Mouse (Mus musculus): ENCODE results near the gene Tm9sf3. TPM values are rescaled to one million over a fixed set of nuclear protein-coding genes. Genes with fewer than 3 reads are reported as not detected.

The Tm9sf3 gene
- polyA plus RNA-seq, 1 experiment = 49.5 TPM

DNA sequence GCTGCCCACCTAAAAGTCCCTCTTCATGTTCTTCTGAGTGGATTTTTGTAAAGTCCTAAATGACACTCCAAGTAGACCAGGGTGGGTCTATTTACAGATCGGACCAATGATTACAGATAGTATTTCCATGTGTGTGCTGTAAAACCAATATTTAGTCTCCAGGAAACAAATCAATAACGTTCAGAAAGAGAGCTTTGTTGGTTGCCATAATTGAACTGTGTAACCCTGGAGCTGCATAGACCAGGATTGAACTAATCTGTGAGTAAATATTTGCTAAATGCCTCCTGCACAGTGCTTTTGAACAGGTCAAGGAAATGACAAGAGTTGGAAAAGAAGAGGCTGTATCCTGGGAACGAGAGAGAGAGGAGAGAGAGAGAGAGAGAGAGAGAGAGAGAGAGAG, 11.8 kb upstream of the Tm9sf3 start:
- Histone ChIP-seq H3K79me3 (ENCODE audit: low read depth) (no peaks in the 10 kb centered on the region), H3K4me3 (ENCODE audit: insufficient read depth, poor library complexity, severe bottlenecking) (no peak overlapping the region), H3K79me2 (ENCODE audit: control insufficient read depth, insufficient read depth) (no peaks in the 10 kb centered on the region), H3ac (ENCODE audit: control insufficient read depth, insufficient read length, low read depth) (no peak overlapping the region), H3K36me3 (ENCODE audit: control insufficient read depth, insufficient read depth) (no peaks in the 10 kb centered on the region), H3K27me3 (ENCODE audit: control insufficient read depth, insufficient read depth, insufficient read length) (peaks cover 3% of the 10 kb centered on the region)
- TF ChIP-seq MYOG (IDR thresholded peaks at IDR 0.05; ENCODE audit: control insufficient read depth, extremely low read depth, insufficient read length) (no peak), MYOD1 (IDR thresholded peaks at IDR 0.05; ENCODE audit: control insufficient read depth, insufficient read length, low read depth) (no peak), MAX (IDR thresholded peaks at IDR 0.05) (no peak), CEBPB (IDR thresholded peaks at IDR 0.05; ENCODE audit: low read depth) (no peak), USF1 (IDR thresholded peaks at IDR 0.05; ENCODE audit: low read depth) (no peak), FOSL1 (IDR thresholded peaks at IDR 0.05; ENCODE audit: insufficient read depth, low read length, poor library complexity, severe bottlenecking) (no peak), CTCF (IDR thresholded peaks at IDR 0.05; ENCODE audit: control insufficient read depth, insufficient read depth, insufficient read length) (no peak)

DNA sequence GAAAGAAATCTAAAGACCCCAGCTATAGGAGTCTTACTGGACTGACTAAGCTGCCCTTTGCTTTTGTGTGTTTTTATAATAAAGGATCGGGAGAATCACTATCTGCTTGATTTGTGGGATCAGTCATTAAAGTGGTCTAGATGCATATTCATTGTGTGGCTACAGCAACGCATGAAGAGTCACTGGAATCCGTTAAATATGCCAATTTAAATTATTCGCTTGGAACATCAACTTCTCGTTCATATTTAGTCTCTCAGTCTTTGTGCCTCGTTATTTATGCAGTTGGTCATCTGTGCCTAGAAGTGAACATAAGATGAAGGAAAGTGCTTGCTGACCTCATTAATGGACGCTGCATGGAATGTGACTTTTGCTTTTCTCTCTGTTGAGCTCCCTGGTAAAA, 7.1 kb upstream of the Tm9sf3 start:
- TF ChIP-seq FOSL1 (IDR thresholded peaks at IDR 0.05; ENCODE audit: insufficient read depth, low read length, poor library complexity, severe bottlenecking) (no peak), MAX (IDR thresholded peaks at IDR 0.05) (no peak), USF1 (IDR thresholded peaks at IDR 0.05; ENCODE audit: low read depth) (no peak), MYOG (IDR thresholded peaks at IDR 0.05; ENCODE audit: control insufficient read depth, extremely low read depth, insufficient read length) (no peak), CEBPB (IDR thresholded peaks at IDR 0.05; ENCODE audit: low read depth) (no peak), CTCF (IDR thresholded peaks at IDR 0.05; ENCODE audit: control insufficient read depth, insufficient read depth, insufficient read length) (no peak), MYOD1 (IDR thresholded peaks at IDR 0.05; ENCODE audit: control insufficient read depth, insufficient read length, low read depth) (no peak)
- H3K79me3 ChIP-seq (ENCODE audit: low read depth) = no peaks in the 10 kb centered on the region
- no peaks in the 10 kb centered on the region for H3K36me3 ChIP-seq (ENCODE audit: control insufficient read depth, insufficient read depth)
- H3ac ChIP-seq (ENCODE audit: control insufficient read depth, insufficient read length, low read depth) = no peak overlapping the region
- H3K27me3 ChIP-seq (ENCODE audit: control insufficient read depth, insufficient read depth, insufficient read length) = peaks cover 1% of the 10 kb centered on the region
- no peaks in the 10 kb centered on the region for H3K79me2 ChIP-seq (ENCODE audit: control insufficient read depth, insufficient read depth)
- no peak overlapping the region for H3K4me3 ChIP-seq (ENCODE audit: insufficient read depth, poor library complexity, severe bottlenecking)

DNA sequence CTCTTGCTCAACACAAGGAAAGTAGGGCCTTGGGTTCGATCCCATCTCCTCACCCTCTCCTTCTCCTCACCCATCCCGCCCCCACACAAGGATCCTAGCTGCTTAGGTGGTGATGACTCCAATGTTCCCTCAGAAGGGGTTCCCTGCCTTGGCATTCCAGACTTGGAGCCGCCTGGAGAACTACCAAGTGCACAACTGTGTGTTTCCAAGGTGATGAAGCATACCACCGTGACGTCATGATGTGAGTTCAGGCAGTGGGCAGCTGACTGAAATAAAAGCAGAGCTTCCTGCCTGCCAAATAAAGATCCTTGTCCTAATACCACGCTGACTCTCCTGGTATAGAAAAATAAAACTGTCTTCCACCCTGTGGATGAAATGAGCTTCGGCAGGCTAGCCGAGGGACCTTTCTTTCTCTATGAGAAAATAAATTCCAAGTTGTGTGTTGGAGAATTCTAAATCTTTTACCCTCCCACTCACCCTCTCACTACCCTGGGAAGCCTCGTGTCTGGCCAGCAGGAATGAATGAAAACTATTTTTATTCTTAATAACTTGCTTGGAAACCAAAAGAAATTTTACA, 6.4 kb upstream of the Tm9sf3 start:
- TF ChIP-seq FOSL1 (IDR thresholded peaks at IDR 0.05; ENCODE audit: insufficient read depth, low read length, poor library complexity, severe bottlenecking) (no peak), MYOD1 (IDR thresholded peaks at IDR 0.05; ENCODE audit: control insufficient read depth, insufficient read length, low read depth) (peak; percentile 44), CEBPB (IDR thresholded peaks at IDR 0.05; ENCODE audit: low read depth) (no peak), MAX (IDR thresholded peaks at IDR 0.05) (no peak)
- Histone ChIP-seq H3K36me3 (ENCODE audit: control insufficient read depth, insufficient read depth) (no peaks in the 10 kb centered on the region), H3K79me2 (ENCODE audit: control insufficient read depth, insufficient read depth) (no peaks in the 10 kb centered on the region), H3K4me3 (ENCODE audit: insufficient read depth, poor library complexity, severe bottlenecking) (no peak overlapping the region), H3K27me3 (ENCODE audit: control insufficient read depth, insufficient read depth, insufficient read length) (no peaks in the 10 kb centered on the region), H3ac (ENCODE audit: control insufficient read depth, insufficient read length, low read depth) (no peak overlapping the region), H3K79me3 (ENCODE audit: low read depth) (no peaks in the 10 kb centered on the region)

DNA sequence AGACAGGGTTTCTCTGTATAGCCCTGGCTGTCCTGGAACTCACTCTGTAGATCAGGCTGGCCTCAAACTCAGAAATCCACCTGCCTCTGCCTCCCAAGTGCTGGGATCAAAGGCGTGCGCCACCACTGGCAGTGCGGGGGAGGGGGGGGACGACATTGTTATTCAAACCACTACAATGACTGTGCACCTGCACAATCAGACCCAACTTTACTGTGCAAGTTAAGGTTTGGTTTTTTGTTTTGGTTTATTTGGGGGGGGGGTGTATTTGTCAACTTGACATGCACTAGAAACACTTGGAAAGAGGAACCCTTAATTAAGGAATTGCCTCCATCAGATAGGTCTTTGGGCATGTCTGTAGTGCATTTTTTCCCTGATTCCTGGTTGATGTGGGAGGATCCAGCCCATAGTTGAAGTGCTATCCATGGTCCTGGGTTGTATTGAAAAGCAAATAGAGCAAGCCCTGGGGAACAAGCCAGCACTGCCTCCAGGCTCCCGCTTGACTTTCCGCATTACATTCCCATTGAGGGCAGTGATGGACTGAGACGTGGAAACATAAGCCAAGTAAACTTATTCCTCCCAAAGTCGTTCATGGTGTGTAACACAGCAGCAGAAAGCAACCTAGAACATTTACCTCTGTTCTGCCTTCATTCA, 2.6 kb upstream of the Tm9sf3 start:
- Histone ChIP-seq H3K27me3 (ENCODE audit: control insufficient read depth, insufficient read depth, insufficient read length) (no peaks in the 10 kb centered on the region), H3K79me3 (ENCODE audit: low read depth) (peaks cover 18% of the 10 kb centered on the region), H3K4me3 (ENCODE audit: insufficient read depth, poor library complexity, severe bottlenecking) (no peak overlapping the region), H3K36me3 (ENCODE audit: control insufficient read depth, insufficient read depth) (peaks cover 1% of the 10 kb centered on the region), H3ac (ENCODE audit: control insufficient read depth, insufficient read length, low read depth) (no peak overlapping the region), H3K79me2 (ENCODE audit: control insufficient read depth, insufficient read depth) (peaks cover 22% of the 10 kb centered on the region)
- no peak for TF ChIP-seq CTCF (IDR thresholded peaks at IDR 0.05; ENCODE audit: control insufficient read depth, insufficient read depth, insufficient read length)
- TF ChIP-seq MAX (IDR thresholded peaks at IDR 0.05) = no peak
- TF ChIP-seq CEBPB (IDR thresholded peaks at IDR 0.05; ENCODE audit: low read depth) = no peak
- TF ChIP-seq MYOD1 (IDR thresholded peaks at IDR 0.05; ENCODE audit: control insufficient read depth, insufficient read length, low read depth) = no peak
- no peak for TF ChIP-seq MYOG (IDR thresholded peaks at IDR 0.05; ENCODE audit: control insufficient read depth, extremely low read depth, insufficient read length)
- TF ChIP-seq USF1 (IDR thresholded peaks at IDR 0.05; ENCODE audit: low read depth) = no peak
- TF ChIP-seq FOSL1 (IDR thresholded peaks at IDR 0.05; ENCODE audit: insufficient read depth, low read length, poor library complexity, severe bottlenecking) = no peak

DNA sequence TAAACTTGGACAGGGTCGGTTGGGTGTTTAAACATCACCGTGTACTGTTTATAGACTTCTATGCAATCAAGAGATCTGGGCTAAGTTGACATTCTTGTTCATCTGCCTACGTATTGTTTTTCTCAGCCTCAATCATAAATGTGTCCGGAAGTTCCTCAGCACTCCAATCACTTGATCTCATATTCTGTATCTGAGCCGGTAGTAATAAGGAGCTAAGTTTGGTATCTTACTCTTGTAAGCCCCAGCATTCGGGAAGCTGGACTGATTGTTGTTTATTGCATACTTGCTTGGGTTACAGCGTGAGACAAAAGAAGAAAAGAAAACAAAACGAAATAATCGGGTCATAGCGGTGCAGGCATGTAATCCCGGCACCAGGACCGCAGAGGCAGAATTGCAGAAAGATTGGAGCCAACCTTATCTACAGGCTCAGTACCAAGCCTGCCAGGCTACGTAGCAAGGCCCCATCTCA, 568 bp upstream of the Tm9sf3 start:
- Histone ChIP-seq H3K79me3 (ENCODE audit: low read depth) (peaks cover 38% of the 10 kb centered on the region), H3K4me3 (ENCODE audit: insufficient read depth, poor library complexity, severe bottlenecking) (peak overlapping the region; percentile 73), H3K27me3 (ENCODE audit: control insufficient read depth, insufficient read depth, insufficient read length) (no peaks in the 10 kb centered on the region), H3ac (ENCODE audit: control insufficient read depth, insufficient read length, low read depth) (peak overlapping the region; percentile 100), H3K36me3 (ENCODE audit: control insufficient read depth, insufficient read depth) (peaks cover 6% of the 10 kb centered on the region), H3K79me2 (ENCODE audit: control insufficient read depth, insufficient read depth) (peaks cover 43% of the 10 kb centered on the region)
- TF ChIP-seq MYOG (IDR thresholded peaks at IDR 0.05; ENCODE audit: control insufficient read depth, extremely low read depth, insufficient read length) (no peak), FOSL1 (IDR thresholded peaks at IDR 0.05; ENCODE audit: insufficient read depth, low read length, poor library complexity, severe bottlenecking) (no peak), CEBPB (IDR thresholded peaks at IDR 0.05; ENCODE audit: low read depth) (no peak), MYOD1 (IDR thresholded peaks at IDR 0.05; ENCODE audit: control insufficient read depth, insufficient read length, low read depth) (no peak), USF1 (IDR thresholded peaks at IDR 0.05; ENCODE audit: low read depth) (no peak), CTCF (IDR thresholded peaks at IDR 0.05; ENCODE audit: control insufficient read depth, insufficient read depth, insufficient read length) (no peak), MAX (IDR thresholded peaks at IDR 0.05) (no peak)
